Mouse (Mus musculus): ENCODE measurements around the gene Wdr91. TPM values are rescaled to one million over a fixed set of nuclear protein-coding genes. Genes with fewer than 3 reads are reported as not detected.

The Wdr91 gene
- polyA plus RNA-seq, 1 experiment: 4.7 TPM

DNA sequence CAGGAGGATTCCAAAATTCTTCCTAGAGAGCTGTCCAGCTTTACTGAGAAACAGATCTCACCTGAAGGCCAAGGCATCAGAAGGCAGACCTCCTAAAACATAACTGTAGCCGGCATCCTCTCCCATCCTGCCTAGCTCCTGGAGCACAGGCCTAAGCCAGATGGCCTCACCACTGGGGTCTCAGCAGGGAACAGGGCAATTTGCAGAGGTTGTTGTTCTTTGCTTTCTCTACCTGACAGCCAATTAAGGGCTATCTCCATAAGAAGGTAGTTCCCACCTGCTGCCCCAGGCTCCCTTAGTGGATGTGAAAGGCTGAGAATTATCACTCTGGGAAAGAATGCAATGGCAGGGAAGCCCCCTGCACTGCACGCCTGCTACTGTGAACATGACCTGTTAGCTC lies 9.7 kb downstream of the Wdr91 start:
- H3K36me3 ChIP-seq (ENCODE audit: control insufficient read depth, insufficient read depth, low read length): peaks cover 5% of the 10 kb centered on the region; the same call in 1 of the 2 replicates
- no peak overlapping the region for H3K4me3 ChIP-seq (ENCODE audit: low read depth, low read length)
- TF ChIP-seq CTCF (IDR thresholded peaks at IDR 0.05; ENCODE audit: extremely low read depth, insufficient read length, insufficient replicate concordance, low read depth, low read length) (no peak), POLR2A (IDR thresholded peaks at IDR 0.05; ENCODE audit: low read depth, low read length) (no peak)
- H3K4me1 ChIP-seq (ENCODE audit: control insufficient read depth, insufficient read depth, insufficient read length, low read length): no peaks in the 10 kb centered on the region
- 94% methylated on average over 2 of the region's 2 CpGs for WGBS
- no peak overlapping the region for H3K27ac ChIP-seq (ENCODE audit: insufficient read depth, low read depth, low read length)
- H3K27me3 ChIP-seq (ENCODE audit: control insufficient read depth, insufficient read depth, low read length): no peaks in the 10 kb centered on the region

DNA sequence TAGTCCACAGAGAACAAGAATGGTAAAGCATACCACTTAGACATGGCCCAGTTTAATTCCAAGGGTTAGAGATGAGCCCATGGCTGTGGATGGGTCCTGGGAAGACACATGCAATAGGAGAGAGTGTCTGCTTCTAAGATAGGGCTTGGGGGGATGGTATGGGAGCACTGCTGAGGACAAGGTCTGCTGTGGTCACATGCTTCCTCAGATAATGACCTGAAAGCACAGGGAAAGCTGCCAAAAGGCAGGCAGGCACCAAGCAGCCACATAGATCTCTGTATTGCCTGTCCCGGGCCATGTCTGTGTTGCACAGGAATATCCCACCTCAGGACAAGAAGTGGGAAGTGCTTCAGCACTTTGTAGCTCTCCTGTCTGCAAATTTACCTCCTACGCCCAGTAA lies 11.5 kb downstream of the Wdr91 start:
- no peaks in the 10 kb centered on the region for H3K4me1 ChIP-seq (ENCODE audit: control insufficient read depth, insufficient read depth, insufficient read length, low read length)
- H3K27ac ChIP-seq (ENCODE audit: insufficient read depth, low read depth, low read length): no peak overlapping the region
- H3K4me3 ChIP-seq (ENCODE audit: low read depth, low read length): no peak overlapping the region
- H3K27me3 ChIP-seq (ENCODE audit: control insufficient read depth, insufficient read depth, low read length): no peaks in the 10 kb centered on the region
- 68% methylated on average over 2 of the region's 2 CpGs for WGBS
- TF ChIP-seq CTCF (IDR thresholded peaks at IDR 0.05; ENCODE audit: extremely low read depth, insufficient read length, insufficient replicate concordance, low read depth, low read length) (no peak), POLR2A (IDR thresholded peaks at IDR 0.05; ENCODE audit: low read depth, low read length) (no peak)
- H3K36me3 ChIP-seq (ENCODE audit: control insufficient read depth, insufficient read depth, low read length): peaks cover under 1% of the 10 kb centered on the region; the same call in 1 of the 2 replicates

DNA sequence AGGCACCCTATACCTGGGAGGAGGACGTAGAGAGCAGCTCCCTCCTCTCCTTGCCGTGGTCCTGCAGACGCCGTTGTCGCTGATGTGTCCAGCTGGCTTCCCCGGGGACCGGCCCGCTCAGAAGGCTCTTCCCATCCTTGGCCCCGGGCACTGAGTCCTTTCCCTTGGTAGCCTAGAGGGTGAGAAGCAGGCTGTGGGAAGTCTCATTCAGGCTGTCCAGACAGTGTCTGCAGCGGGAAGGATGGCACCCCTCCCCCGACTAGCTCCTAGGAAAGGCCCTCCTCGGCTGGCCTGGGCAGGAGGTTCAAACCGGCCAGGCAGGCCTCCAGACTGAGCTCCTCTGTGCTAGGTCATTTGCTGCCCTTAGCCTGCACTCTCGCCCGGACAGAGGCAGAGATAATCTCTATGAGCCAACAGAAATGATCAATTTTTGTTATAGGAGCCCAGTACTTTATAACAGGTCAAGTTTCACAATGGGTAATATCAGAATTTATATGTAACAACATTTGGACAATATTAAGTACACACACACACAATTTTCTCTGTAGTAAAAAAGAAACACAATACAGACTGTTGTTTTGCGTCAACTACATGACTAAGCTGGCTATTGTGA lies 14.4 kb downstream of the Wdr91 start:
- TF ChIP-seq POLR2A (IDR thresholded peaks at IDR 0.05; ENCODE audit: low read depth, low read length): no peak
- TF ChIP-seq CTCF (IDR thresholded peaks at IDR 0.05; ENCODE audit: extremely low read depth, insufficient read length, insufficient replicate concordance, low read depth, low read length): no peak
- no peaks in the 10 kb centered on the region for H3K27me3 ChIP-seq (ENCODE audit: control insufficient read depth, insufficient read depth, low read length)
- 87% methylated on average over 16 of the region's 16 CpGs for WGBS
- no peaks in the 10 kb centered on the region for H3K36me3 ChIP-seq (ENCODE audit: control insufficient read depth, insufficient read depth, low read length)
- H3K27ac ChIP-seq (ENCODE audit: insufficient read depth, low read depth, low read length): no peak overlapping the region
- no peak overlapping the region for H3K4me3 ChIP-seq (ENCODE audit: low read depth, low read length)
- H3K4me1 ChIP-seq (ENCODE audit: control insufficient read depth, insufficient read depth, insufficient read length, low read length): no peaks in the 10 kb centered on the region

DNA sequence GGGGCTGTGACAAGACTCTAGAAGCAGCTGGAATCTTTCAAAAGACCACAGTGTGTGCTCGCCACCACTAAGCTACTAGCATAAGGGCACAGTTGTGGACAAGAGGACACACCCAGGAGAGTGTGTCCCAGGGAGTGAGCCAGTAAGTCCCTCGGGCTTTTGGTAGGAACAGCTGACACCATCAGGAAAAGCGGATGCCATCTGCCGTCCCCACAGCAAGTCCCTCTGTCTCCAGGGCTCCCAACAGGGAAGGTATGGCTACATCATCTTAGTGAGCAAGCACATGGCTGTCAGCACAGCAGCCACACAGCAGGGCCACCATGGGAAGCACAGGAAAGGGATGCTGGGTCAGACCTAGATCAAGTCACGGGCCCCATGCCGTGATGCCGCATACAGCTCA lies 15.1 kb downstream of the Wdr91 start:
- Histone ChIP-seq H3K4me1 (ENCODE audit: control insufficient read depth, insufficient read depth, insufficient read length, low read length) (no peaks in the 10 kb centered on the region), H3K36me3 (ENCODE audit: control insufficient read depth, insufficient read depth, low read length) (no peaks in the 10 kb centered on the region), H3K4me3 (ENCODE audit: low read depth, low read length) (no peak overlapping the region), H3K27ac (ENCODE audit: insufficient read depth, low read depth, low read length) (no peak overlapping the region), H3K27me3 (ENCODE audit: control insufficient read depth, insufficient read depth, low read length) (no peaks in the 10 kb centered on the region)
- 91% methylated on average over 7 of the region's 7 CpGs for WGBS
- TF ChIP-seq POLR2A (IDR thresholded peaks at IDR 0.05; ENCODE audit: low read depth, low read length) (no peak), CTCF (IDR thresholded peaks at IDR 0.05; ENCODE audit: extremely low read depth, insufficient read length, insufficient replicate concordance, low read depth, low read length) (no peak)

DNA sequence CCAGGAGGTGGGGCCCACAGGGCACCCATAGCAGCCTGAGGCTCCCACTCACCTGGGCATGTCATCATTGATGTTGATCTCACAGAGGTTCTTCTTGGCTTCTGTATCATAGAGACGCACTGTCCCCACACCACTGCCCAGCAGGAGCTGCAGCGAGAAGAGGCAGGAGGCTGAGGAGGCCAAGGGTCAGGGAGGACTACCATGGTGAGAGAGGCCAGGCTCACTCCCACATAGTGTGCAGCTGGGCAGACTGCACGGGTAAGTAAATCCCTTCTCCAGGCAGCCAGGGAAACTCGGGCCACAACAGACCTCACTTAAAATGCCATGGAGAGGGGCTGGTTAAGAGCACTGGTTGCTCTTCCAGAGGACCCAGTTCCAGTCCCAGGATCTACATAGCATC lies 21.5 kb downstream of the Wdr91 start:
- H3K27me3 ChIP-seq (ENCODE audit: control insufficient read depth, insufficient read depth, low read length): no peaks in the 10 kb centered on the region
- H3K27ac ChIP-seq (ENCODE audit: insufficient read depth, low read depth, low read length): no peak overlapping the region

DNA sequence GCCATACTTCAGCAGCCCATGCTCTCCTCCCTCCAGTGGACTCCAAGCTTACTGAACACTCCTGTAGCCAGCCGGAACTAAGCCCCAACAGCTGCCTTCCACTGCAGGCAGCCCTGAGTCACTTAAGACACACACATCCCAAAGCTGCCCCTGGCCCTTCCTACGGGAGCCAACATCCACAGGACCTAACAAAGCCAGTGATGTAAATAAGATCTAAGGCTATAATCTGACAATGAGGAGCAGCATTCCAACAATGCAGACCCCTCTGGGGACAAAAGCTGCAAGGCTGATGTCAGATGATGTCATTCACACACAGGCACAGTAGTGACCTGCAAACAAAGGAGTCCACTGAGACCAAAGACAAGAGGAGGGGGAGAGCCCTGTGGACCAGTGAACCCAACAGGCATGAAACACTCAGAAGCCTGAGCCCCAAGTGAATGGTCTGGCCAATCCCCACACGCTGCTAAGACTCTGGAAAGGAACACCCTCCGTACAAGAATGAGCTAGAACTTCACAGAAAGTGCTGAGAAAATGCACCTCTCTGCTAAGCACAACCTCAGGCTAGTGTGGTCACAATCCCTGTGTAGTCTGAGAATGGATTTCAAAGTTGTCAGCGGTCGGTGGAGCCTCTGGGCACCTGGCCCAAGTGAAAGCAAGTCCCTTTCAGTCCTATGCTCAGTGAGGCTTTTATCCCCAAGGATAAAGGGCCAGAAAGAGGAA lies 23.4 kb downstream of the Wdr91 start:
- no peaks in the 10 kb centered on the region for H3K4me1 ChIP-seq (ENCODE audit: control insufficient read depth, insufficient read depth, insufficient read length, low read length)
- no peak overlapping the region for H3K27ac ChIP-seq (ENCODE audit: insufficient read depth, low read depth, low read length)
- H3K27me3 ChIP-seq (ENCODE audit: control insufficient read depth, insufficient read depth, low read length): no peaks in the 10 kb centered on the region
- TF ChIP-seq POLR2A (IDR thresholded peaks at IDR 0.05; ENCODE audit: low read depth, low read length) (no peak), CTCF (IDR thresholded peaks at IDR 0.05; ENCODE audit: extremely low read depth, insufficient read length, insufficient replicate concordance, low read depth, low read length) (no peak)
- no peak overlapping the region for H3K4me3 ChIP-seq (ENCODE audit: low read depth, low read length)
- 92% methylated on average over 6 of the region's 6 CpGs for WGBS
- H3K36me3 ChIP-seq (ENCODE audit: control insufficient read depth, insufficient read depth, low read length): peaks cover 4% of the 10 kb centered on the region; the same call in 1 of the 2 replicates

More for the DNA sequence above, 21.5 kb downstream of the Wdr91 start:
- TF ChIP-seq CTCF (IDR thresholded peaks at IDR 0.05; ENCODE audit: extremely low read depth, insufficient read length, insufficient replicate concordance, low read depth, low read length) (no peak), POLR2A (IDR thresholded peaks at IDR 0.05; ENCODE audit: low read depth, low read length) (no peak)
- H3K4me3 ChIP-seq (ENCODE audit: low read depth, low read length): no peak overlapping the region
- no peaks in the 10 kb centered on the region for H3K4me1 ChIP-seq (ENCODE audit: control insufficient read depth, insufficient read depth, insufficient read length, low read length)
- H3K36me3 ChIP-seq (ENCODE audit: control insufficient read depth, insufficient read depth, low read length): peaks cover 4% of the 10 kb centered on the region; the same call in 1 of the 2 replicates
- 78% methylated on average over 4 of the region's 4 CpGs for WGBS

DNA sequence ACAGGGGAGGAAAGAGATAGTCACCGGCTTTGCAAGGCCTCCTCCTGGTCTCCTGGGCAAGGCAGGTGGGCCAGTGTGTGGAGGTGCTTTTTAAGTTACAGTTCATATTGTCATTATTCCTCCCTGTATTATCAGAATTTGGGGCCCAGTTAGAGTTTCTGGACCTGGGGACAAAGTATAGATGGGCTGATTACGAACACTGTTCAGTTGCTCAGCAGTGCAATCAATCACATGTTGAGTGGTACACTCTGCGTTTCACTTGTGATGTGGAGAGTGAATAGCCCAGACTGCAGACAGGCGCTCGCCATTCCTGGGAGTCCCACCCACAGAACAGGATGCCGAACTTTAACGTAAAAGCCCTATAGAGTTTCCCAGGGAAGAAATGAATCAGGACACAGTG lies 26.0 kb downstream of the Wdr91 start:
- Histone ChIP-seq H3K4me3 (ENCODE audit: low read depth, low read length) (no peak overlapping the region), H3K27ac (ENCODE audit: insufficient read depth, low read depth, low read length) (no peak overlapping the region), H3K27me3 (ENCODE audit: control insufficient read depth, insufficient read depth, low read length) (no peaks in the 10 kb centered on the region), H3K36me3 (ENCODE audit: control insufficient read depth, insufficient read depth, low read length) (peaks cover 4% of the 10 kb centered on the region; the same call in 1 of the 2 replicates), H3K4me1 (ENCODE audit: control insufficient read depth, insufficient read depth, insufficient read length, low read length) (no peaks in the 10 kb centered on the region)
- TF ChIP-seq CTCF (IDR thresholded peaks at IDR 0.05; ENCODE audit: extremely low read depth, insufficient read length, insufficient replicate concordance, low read depth, low read length): no peak
- no peak for TF ChIP-seq POLR2A (IDR thresholded peaks at IDR 0.05; ENCODE audit: low read depth, low read length)
- WGBS: 50% methylated on average over 7 of the region's 7 CpGs
